Mouse (Mus musculus) induced T-regulatory cell, adult 2 months (primary cell): Measurements from ENCODE around the gene A730046J19Rik.

Experiments used
- DNase-seq: peaks from one replicate; pipeline ENCODE4 v3.0.0-alpha.2; 2012; ENCODE audit warnings: low read depth

A730046J19Rik gene

DNA sequence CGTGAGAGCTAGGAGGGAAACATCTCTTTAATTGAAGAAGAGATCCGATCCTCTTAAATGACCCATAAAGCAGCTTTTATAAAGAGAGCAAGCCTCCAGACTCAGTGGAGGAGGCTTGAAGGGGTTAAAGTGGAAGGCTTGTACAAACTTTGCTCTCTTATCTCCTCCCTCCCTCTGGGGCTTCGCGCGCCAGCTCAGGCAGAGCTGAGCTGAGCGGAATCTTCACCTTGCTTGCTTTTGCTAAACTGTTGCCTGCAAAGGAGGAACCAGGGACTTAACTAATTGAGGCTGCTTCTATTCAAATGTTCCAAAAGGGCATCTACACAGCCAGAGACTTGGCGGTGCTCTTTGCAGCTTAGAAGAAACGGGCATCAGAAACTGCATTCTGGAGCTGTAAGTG, at the start of gene A730046J19Rik:
A730046J19Rik (plus strand) TSS at position 173 of the 400 bp plus-strand sequence.
- DNase-seq = no peak

DNA sequence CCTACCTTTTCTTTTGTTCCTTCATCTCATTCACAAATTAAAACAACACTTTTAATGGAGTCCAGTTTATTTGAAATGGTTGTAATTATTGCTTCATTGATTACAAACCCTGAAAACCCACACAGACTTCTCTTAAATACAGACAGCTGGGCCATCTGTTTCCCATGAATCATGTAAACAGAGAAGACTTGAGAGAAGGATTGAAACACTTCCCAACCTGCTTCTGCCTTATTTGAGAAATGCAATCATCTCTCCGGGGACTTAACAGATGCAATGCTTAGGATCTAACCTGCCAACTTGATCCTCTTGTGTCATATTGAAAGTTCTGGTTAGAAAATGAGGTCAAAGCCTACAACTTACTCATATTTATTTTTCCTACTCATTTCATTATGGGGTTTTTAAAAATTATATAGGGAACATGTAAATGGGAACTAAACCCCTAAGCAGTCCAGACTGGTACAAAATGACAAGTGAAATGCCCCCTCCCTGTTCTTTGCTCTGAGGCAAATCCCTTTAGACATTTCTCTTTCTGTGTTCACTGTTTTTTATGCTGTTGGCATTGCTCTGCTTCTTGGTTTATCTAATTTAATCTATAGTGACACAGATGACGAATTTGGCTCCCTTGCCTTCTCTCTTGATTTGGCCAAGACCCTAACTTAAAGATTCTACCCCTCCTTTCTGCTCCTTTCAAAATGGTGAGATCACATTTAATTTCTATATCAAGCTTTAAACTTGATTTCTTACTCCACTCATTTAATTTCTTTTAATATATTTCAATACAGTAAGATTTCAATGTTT, 48.7 kb upstream of the A730046J19Rik start:
- no peak for DNase-seq

DNA sequence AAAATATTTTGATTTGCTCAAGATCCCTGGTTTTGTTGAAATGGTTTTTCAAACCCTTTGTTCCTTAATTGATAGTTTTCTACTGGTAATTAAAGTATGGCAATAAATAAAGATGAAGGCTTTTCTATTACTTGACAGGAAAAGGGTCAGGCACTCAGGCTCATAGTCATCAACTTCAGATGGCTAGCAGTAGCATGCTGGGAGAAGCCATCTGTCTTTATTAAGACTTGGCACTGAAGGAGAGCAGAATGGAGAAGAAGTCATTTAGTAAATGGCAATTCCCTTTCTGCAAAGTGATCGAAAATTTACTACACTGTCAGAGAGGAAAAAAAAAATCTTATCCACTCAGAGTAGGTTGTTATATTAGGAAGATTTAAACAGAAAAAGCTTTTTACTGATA, 17.2 kb upstream of the A730046J19Rik start:
- no peak for DNase-seq

DNA sequence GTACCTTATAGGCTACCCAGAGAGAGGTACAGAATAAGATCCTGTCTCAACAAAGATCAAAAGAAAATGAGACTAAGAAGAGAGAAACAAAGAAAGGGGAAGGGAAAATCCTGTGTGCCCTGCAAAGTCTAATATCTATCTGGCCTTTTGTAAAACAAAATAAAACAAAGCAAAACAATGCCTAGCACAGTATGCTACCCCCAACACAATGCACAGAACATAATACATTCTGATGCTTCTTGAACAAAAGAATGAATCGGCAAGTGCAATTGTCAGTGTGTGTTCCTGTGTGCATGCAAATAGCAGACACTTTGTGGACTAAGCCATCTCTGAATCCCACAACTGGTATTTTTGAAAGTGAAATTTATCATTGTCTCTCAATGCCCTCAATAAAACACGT, 3.5 kb upstream of the A730046J19Rik start:
- DNase-seq = no peak

DNA sequence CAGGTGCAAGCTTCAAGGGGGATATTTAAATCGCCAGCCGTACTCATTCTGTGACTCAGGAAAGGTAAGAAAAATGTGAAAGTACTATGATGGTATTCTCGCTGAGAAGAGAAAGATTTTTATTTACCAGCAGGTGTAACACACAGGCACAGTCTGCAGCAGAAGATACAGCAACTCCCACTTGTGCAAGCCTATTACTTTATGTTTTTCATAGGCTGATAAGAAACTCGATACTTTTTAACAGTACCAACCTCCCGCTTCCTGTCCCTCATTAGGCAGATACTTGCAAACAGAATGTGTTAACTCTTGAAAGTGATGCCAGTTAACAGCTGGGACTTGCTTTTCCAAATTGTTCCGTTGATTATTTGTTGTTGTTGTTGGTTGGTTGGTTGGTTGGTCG, 616 bp downstream of the A730046J19Rik start:
- DNase-seq = no peak

DNA sequence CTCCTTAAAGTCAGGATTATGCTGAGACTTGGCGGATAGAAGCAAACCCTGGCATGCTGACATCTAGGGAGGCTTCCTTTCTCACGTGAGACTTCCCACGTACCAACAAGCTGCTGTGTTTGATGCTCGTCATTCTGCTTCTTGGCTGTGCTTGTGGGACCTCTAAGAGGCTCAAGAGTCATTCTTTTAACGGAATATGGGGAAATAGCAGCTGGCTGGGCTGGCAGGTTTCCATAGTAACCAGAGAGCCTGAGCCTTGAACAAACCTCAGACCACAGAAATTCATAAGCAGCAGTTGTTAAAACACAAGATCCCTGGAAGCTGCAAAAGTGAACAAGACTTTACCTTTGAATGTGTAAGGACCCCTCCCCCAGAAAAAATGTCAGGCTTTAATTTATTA, 9.4 kb downstream of the A730046J19Rik start:
- no peak for DNase-seq
